Mouse (Mus musculus): ENCODE results near the gene Rpp25l. TPM values are rescaled to one million over a fixed set of nuclear protein-coding genes. Genes with fewer than 3 reads are reported as not detected.

Gene Rpp25l
- polyA plus RNA-seq, 1 experiment, result 94.9 TPM

DNA sequence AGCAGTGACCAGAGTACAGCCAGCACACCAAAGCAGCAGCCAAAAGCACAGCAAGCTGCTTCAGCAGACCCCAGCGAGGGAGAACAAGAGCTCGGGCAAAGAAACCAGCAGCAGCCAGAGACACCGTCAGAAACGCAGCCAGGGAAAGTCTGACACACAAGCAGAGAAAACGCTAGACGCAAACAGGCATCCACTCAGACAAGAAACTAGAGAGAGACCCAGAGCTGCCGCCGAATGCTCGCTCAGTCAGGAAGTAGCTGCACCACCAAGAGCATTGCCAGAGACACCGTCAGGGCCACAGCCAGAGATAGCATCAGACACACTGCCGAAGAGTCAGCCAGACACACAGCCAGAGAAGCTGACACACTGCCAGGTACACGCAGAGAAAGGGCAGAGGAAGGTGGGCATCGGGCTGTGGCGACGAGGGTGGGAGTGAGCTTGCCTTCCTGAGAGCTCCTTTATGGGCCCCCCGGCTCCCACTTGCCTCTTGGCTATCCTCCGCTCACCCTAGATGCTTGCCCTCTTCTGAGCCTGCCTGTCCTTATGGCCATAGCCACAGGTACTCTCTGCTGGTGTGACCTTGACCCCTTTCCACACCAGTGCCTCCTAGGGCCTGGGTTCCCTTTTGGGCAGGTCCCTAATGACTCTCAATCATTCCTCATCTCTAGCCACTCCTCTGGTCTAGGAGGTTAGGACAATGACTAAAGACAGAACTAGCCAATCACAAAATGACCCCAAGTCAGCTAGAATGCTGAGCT is 36.9 kb downstream of the Rpp25l start:
- Histone ChIP-seq H3K4me3 (ENCODE audit: control insufficient read depth, insufficient read depth, low read length) (no peak overlapping the region), H3K36me3 (ENCODE audit: control insufficient read depth, insufficient read depth, low read length) (no peaks in the 10 kb centered on the region), H3K27ac (ENCODE audit: control insufficient read depth, insufficient read depth, low read length) (no peak overlapping the region), H3K27me3 (ENCODE audit: control insufficient read depth, insufficient read depth, low read length) (no peaks in the 10 kb centered on the region), H3K4me1 (replicated peaks; ENCODE audit: control insufficient read depth, insufficient read depth, low read length) (no peaks in the 10 kb centered on the region)
- no peak for DNase-seq
- TF ChIP-seq CTCF (IDR thresholded peaks at IDR 0.05; ENCODE audit: borderline replicate concordance, control insufficient read depth, extremely low read depth, insufficient read depth, low read length, poor library complexity) (no peak), POLR2A (IDR thresholded peaks at IDR 0.05; ENCODE audit: control insufficient read depth, extremely low read depth, insufficient read depth, low read length, poor library complexity) (no peak)
- 42% methylated on average over 17 of the region's 17 CpGs for WGBS

DNA sequence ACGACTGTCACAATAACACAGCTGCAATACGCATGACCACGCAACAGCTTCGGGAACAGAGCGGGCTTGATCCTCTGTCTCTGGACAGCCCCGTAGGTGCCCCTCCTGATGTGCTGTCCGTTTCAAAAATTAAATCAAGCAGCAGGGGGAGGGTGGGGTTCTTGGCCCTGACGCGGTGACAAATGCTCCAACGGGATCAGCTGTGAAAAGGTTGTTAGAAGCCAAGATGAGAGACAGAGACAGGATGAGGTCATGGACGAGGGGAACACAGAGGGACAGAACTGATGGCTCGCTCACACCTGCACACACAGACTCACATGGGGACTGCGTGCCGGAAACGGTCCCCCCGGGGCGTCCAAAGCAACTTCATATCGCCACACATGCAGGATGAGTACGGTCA is 40.1 kb downstream of the Rpp25l start:
- no peak for TF ChIP-seq CTCF (IDR thresholded peaks at IDR 0.05; ENCODE audit: borderline replicate concordance, control insufficient read depth, extremely low read depth, insufficient read depth, low read length, poor library complexity)
- no peak for TF ChIP-seq POLR2A (IDR thresholded peaks at IDR 0.05; ENCODE audit: control insufficient read depth, extremely low read depth, insufficient read depth, low read length, poor library complexity)
- no peak overlapping the region for H3K4me3 ChIP-seq (ENCODE audit: control insufficient read depth, insufficient read depth, low read length)
- H3K27ac ChIP-seq (ENCODE audit: control insufficient read depth, insufficient read depth, low read length), result no peak overlapping the region
- H3K36me3 ChIP-seq (ENCODE audit: control insufficient read depth, insufficient read depth, low read length), result no peaks in the 10 kb centered on the region
- no peaks in the 10 kb centered on the region for H3K4me1 ChIP-seq (replicated peaks; ENCODE audit: control insufficient read depth, insufficient read depth, low read length)
- no peak for DNase-seq
- 80% methylated on average over 19 of the region's 19 CpGs for WGBS
- no peaks in the 10 kb centered on the region for H3K27me3 ChIP-seq (ENCODE audit: control insufficient read depth, insufficient read depth, low read length)

DNA sequence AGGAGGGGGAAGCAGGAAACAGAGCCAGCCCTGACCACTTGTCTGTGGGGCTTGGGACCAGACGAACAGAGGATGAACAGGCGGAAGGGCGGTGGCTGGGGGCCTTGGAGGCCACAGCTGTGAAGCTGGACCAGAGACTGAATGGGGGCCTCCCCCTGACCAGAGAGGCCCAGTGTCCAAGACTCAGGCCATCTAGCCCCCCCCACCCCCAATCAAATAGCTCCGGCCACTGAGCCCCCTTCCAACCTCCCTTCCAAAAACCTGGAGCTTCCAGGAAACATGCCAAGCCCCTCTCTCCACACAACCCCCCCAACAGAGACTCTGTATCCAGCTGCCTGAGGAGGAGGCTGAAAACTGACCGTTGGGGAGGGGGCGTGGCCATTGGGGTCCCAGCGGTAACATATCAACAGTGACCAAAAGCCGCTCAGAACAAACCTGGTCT is 40.8 kb downstream of the Rpp25l start:
- TF ChIP-seq POLR2A (IDR thresholded peaks at IDR 0.05; ENCODE audit: control insufficient read depth, extremely low read depth, insufficient read depth, low read length, poor library complexity) (no peak), CTCF (IDR thresholded peaks at IDR 0.05; ENCODE audit: borderline replicate concordance, control insufficient read depth, extremely low read depth, insufficient read depth, low read length, poor library complexity) (no peak)
- 75% methylated on average over 8 of the region's 8 CpGs for WGBS
- no peak for DNase-seq

DNA sequence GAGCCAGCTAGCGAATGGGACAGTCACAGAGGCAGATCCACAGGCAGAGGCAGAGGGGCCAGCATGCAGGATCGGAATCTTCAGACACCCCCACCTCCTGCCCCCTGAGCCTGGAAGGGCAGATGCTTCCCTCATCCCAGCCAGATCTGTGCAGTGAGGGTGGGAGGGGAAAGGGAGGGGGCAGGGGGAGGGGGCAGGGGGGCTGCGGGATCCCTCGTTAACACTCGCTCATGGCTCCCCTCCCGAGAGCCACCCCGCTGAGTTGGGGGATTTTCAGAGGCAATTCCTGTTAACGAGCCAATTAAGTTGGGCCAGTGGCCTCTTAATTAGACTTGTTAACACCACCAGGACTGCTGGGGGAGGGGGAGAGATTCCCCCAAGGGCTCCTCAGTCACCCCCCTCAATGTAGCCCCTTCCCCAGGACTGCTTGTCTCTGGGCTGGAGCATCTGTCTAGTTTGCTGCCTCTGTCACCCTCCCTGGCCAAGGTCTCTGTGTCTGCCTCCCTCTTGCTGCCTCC is 41.3 kb downstream of the Rpp25l start:
- Histone ChIP-seq H3K4me3 (ENCODE audit: control insufficient read depth, insufficient read depth, low read length) (no peak overlapping the region), H3K36me3 (ENCODE audit: control insufficient read depth, insufficient read depth, low read length) (no peaks in the 10 kb centered on the region), H3K4me1 (replicated peaks; ENCODE audit: control insufficient read depth, insufficient read depth, low read length) (no peaks in the 10 kb centered on the region), H3K27me3 (ENCODE audit: control insufficient read depth, insufficient read depth, low read length) (no peaks in the 10 kb centered on the region), H3K27ac (ENCODE audit: control insufficient read depth, insufficient read depth, low read length) (no peak overlapping the region)
- 50% methylated on average over 8 of the region's 8 CpGs for WGBS
- TF ChIP-seq CTCF (IDR thresholded peaks at IDR 0.05; ENCODE audit: borderline replicate concordance, control insufficient read depth, extremely low read depth, insufficient read depth, low read length, poor library complexity) (no peak), POLR2A (IDR thresholded peaks at IDR 0.05; ENCODE audit: control insufficient read depth, extremely low read depth, insufficient read depth, low read length, poor library complexity) (no peak)
- DNase-seq, result no peak

More for the DNA sequence above, 40.8 kb downstream of the Rpp25l start:
- Histone ChIP-seq H3K36me3 (ENCODE audit: control insufficient read depth, insufficient read depth, low read length) (no peaks in the 10 kb centered on the region), H3K4me1 (replicated peaks; ENCODE audit: control insufficient read depth, insufficient read depth, low read length) (no peaks in the 10 kb centered on the region), H3K27ac (ENCODE audit: control insufficient read depth, insufficient read depth, low read length) (no peak overlapping the region), H3K27me3 (ENCODE audit: control insufficient read depth, insufficient read depth, low read length) (no peaks in the 10 kb centered on the region), H3K4me3 (ENCODE audit: control insufficient read depth, insufficient read depth, low read length) (no peak overlapping the region)

DNA sequence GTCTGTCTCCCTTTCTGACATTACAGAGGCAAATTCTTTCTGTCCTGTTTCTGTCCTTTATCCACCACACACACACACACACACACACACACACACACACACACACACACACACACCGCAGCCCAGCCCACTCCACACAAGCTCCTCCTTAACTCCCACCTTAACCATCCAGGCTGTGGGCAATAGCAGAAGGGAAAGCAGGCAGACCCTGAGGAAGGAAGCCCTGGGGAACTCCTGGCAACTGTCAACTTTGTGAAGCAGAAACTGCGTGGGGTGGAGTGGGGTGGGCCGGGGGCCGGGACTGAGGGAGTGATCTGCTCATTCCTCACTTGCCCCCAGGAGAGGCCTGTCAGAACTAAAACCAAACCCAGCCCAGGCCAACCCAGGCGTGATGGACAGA is 41.8 kb downstream of the Rpp25l start:
- WGBS, result 36% methylated on average over 5 of the region's 5 CpGs
- Histone ChIP-seq H3K4me3 (ENCODE audit: control insufficient read depth, insufficient read depth, low read length) (no peak overlapping the region), H3K27ac (ENCODE audit: control insufficient read depth, insufficient read depth, low read length) (no peak overlapping the region), H3K36me3 (ENCODE audit: control insufficient read depth, insufficient read depth, low read length) (no peaks in the 10 kb centered on the region), H3K4me1 (replicated peaks; ENCODE audit: control insufficient read depth, insufficient read depth, low read length) (no peaks in the 10 kb centered on the region), H3K27me3 (ENCODE audit: control insufficient read depth, insufficient read depth, low read length) (no peaks in the 10 kb centered on the region)
- TF ChIP-seq POLR2A (IDR thresholded peaks at IDR 0.05; ENCODE audit: control insufficient read depth, extremely low read depth, insufficient read depth, low read length, poor library complexity) (no peak), CTCF (IDR thresholded peaks at IDR 0.05; ENCODE audit: borderline replicate concordance, control insufficient read depth, extremely low read depth, insufficient read depth, low read length, poor library complexity) (no peak)
- no peak for DNase-seq

DNA sequence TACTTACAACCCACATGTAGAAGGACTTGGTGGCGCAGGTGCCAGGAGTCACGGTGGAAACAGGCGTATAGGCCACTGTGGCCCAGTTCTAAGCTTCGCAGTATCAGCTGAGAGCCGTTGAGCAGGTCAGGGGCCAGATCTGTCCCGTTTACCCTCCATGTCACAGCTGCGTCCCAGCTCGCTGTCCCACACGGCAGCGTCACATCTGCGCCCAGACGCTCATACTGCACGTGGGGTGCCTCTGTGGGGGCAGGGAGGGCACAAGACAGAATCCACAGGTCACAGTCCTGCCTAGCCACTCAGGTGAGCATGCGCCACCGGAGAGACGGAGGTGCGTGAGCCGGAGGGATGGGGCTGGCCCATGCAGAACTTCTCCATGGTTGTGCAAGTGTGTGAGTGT is 42.5 kb downstream of the Rpp25l start:
- no peak overlapping the region for H3K27ac ChIP-seq (ENCODE audit: control insufficient read depth, insufficient read depth, low read length)

More for the DNA sequence above, 42.5 kb downstream of the Rpp25l start:
- TF ChIP-seq POLR2A (IDR thresholded peaks at IDR 0.05; ENCODE audit: control insufficient read depth, extremely low read depth, insufficient read depth, low read length, poor library complexity) (no peak), CTCF (IDR thresholded peaks at IDR 0.05; ENCODE audit: borderline replicate concordance, control insufficient read depth, extremely low read depth, insufficient read depth, low read length, poor library complexity) (no peak)
- Histone ChIP-seq H3K36me3 (ENCODE audit: control insufficient read depth, insufficient read depth, low read length) (no peaks in the 10 kb centered on the region), H3K4me1 (replicated peaks; ENCODE audit: control insufficient read depth, insufficient read depth, low read length) (no peaks in the 10 kb centered on the region), H3K4me3 (ENCODE audit: control insufficient read depth, insufficient read depth, low read length) (no peak overlapping the region), H3K27me3 (ENCODE audit: control insufficient read depth, insufficient read depth, low read length) (no peaks in the 10 kb centered on the region)
- DNase-seq, result no peak
- 90% methylated on average over 18 of the region's 18 CpGs for WGBS
